Comparison of ENCODE assay signal across 8 mouse cellular contexts in genomic region chr11:20200713-20201575, GRCm38 (mm10). TPM values are rescaled to one million over a fixed set of nuclear protein-coding genes. Genes with fewer than 3 reads are reported as not detected.
DNase-seq lines count a peak whose midpoint lies in the region; ATAC-seq lines count a peak whose summit lies in the region.

Rab1a (plus strand) TSS chr11:20201432.

- ATAC-seq in intestine, embryonic 14.5 days (replicated peaks; ENCODE audit: low FRiP score, low TSS enrichment, low read depth), result peak; percentile 98

- intact Hi-C loops in left cerebral cortex, postnatal 14 days (cut with DNase I), result loop anchor here (5.0 to 10.0 kb wide), 2 partner anchors 69 to 276 kb away; partner anchors contain the start of gene Spred2

- no peaks in the 10 kb centered on the region for H3K9me3 ChIP-seq in intestine, embryonic 14.5 days (ENCODE audit: control insufficient read depth, low read length)

- H3K27me3 ChIP-seq in intestine, embryonic 14.5 days (replicated peaks; ENCODE audit: control insufficient read depth, insufficient read depth, low read length), result no peaks in the 10 kb centered on the region

- H3K4me1 ChIP-seq in intestine, embryonic 14.5 days (replicated peaks; ENCODE audit: control insufficient read depth, insufficient read depth, low read length), result peaks cover 22% of the 10 kb centered on the region

- H3K4me3 ChIP-seq in intestine, embryonic 14.5 days (ENCODE audit: low read depth, low read length), result peak within 1 kb of the TSS; percentile 71

- H3K27ac ChIP-seq in intestine, embryonic 14.5 days (ENCODE audit: low read depth), result peak within 1 kb of the TSS; percentile 96

- peak within 1 kb of the TSS; percentile 91 for H3K4me2 ChIP-seq in intestine, embryonic 14.5 days (ENCODE audit: low read length)

- no peaks in the 10 kb centered on the region for H3K36me3 ChIP-seq in intestine, embryonic 14.5 days (ENCODE audit: control insufficient read depth, insufficient read depth, low read length)

- H3K9ac ChIP-seq in intestine, embryonic 14.5 days (ENCODE audit: low read length), result peak within 1 kb of the TSS; percentile 95

- WGBS in intestine, embryonic 14.5 days, result under 1% methylated on average over 52 of the region's 54 CpGs

- DNase-seq in adrenal gland, adult 18-20 months (ENCODE audit: low spot score in 2 of 2), result peak; percentile 99 to 100
- DNase-seq in embryo, embryonic 11 days, result peak; percentile 100
- DNase-seq in gastrocnemius, postnatal 25 days, result peak; percentile 100
- peak; percentile 99 for DNase-seq in intestine, embryonic 14.5 days (ENCODE audit: low spot score)
- DNase-seq in left cerebral cortex, postnatal 14 days (ENCODE audit: low spot score in 2 of 2), result peak; percentile 100
- peak; percentile 100 for DNase-seq in mesoderm, embryonic 11.5 days (ENCODE audit: low read depth, low spot score)
- DNase-seq in right cerebral cortex, postnatal 36 days (ENCODE audit: low spot score in 2 of 2), result peak; percentile 99 to 100
- DNase-seq in yolk sac, embryonic 10.5 days (ENCODE audit: low spot score), result peak; percentile 100

RNA-seq across cellular contexts. Expression of gene Rab1a, which starts in this region (rescaled TPM):
- total RNA-seq in adrenal gland, adult 18-20 months (2021), result 100 to 1,000 TPM; 179 to 185 TPM
- total RNA-seq in gastrocnemius, postnatal 25 days (2021), result 10 to 100 TPM; 85.8 to 93.1 TPM
- 216 and 226 TPM in 2 replicates for polyA plus RNA-seq in intestine, embryonic 14.5 days (2014; fragmentation: Nextera tagmentation; extraction: Ambion mirVana)
- total RNA-seq in left cerebral cortex, postnatal 14 days (2021), result 100 to 1,000 TPM; 204 to 206 TPM

Comparison
In these comparisons a context has a peak if more than half of its experiments do, and no peak if none do; other contexts are left out.
1. Peak in every context shown above with its lines: DNase-seq, ATAC-seq, H3K4me3 ChIP-seq and H3K27ac ChIP-seq.